Mouse (Mus musculus): ENCODE measurements around the gene Pramef17.
A peak's percentile ranks its signal among the peaks of the same experiment; 100 is the strongest.
"Not testable (repeated sequence)": the region's sequence is repeated elsewhere in the genome, so short reads cannot be mapped to it uniquely, and the experiment has no call there.

Pramef17 gene

DNA sequence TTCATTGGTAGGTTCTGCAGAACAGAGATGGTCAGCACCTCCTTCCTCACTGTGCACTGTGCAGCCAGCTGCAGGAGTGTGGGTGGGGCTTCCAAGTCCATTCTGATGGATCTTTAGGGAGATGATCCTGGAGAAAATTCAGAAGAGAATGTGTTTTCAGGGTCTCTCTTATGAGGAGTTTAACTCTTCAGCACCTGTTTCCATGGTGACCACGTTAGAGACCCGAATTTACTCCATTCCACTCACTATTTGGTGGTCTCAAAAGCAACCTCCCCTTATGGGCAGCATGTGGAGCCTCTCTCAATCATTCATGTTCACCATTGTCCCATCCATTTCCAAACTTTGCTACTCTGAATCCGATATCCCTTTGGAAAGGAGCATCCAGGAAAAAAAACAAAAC, at the start of gene Pramef17:
TSS of gene Pramef17 (minus strand) at position 101 of the 400 bp plus-strand sequence.
- DNase-seq, result not testable (repeated sequence)

DNA sequence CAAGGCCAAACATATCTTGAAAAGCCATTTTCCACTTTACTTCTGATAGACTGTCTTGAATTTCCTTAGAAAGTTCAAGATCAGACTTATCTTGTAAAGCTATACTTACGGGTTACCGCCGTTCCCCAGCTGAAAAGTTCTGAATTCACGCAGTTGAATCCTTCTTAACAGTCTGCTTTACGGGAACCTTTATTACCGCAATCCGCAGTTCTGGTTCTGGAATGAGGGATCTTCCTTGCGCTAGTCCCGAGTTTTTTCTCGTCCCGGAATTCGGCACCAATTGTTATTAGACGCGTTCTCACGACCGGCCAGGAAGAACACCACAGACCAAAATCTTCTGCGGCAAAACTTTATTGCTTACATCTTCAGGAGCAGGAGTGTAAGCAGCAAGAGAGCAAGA, 6.0 kb downstream of the Pramef17 start:
- peak; percentile 49 for DNase-seq

GRCm38 (mm10) chr4:143987475-143987941, 6.7 kb downstream of the Pramef17 start:
- DNase-seq, result peak; percentile 34

DNA sequence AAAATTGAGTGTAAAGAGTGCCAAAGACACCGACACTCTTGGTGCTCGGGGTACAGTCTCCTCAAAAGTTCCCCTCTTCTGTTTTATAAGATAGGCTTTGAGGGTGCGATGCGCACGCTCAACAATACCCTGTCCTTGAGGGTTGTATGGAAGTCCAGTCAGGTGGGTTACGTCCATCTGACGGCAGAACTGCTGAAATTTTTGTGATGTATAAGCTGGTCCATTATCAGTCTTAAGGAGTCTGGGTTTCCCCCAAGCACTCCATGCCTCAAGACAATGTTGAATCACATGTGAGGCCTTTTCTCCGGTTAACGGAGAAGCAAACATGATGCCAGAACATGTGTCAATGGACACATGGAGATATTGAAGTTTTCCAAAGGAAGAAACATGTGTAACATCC, 8.4 kb downstream of the Pramef17 start:
- DNase-seq, result peak; percentile 51

GRCm38 (mm10) chr4:143985165-143985564, 9.0 kb downstream of the Pramef17 start:
- DNase-seq, result peak; percentile 8

DNA sequence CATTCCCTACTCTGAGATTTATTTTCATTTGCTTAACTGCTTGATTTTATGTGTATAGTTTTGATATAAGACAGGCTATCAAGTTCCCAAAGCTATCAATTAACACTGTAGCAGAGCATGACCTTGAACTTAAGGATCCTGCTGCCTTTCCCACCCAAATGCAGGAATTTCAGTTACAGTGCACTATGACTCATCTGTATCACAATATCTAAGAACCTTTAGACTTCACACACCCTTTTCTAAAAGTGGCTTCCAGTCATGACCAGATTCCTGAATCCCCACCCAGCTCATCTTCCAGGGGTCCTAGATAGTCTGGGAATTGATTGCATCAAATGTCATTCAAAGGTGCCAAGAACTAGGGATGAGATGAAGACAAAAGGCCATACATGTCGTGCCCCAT, 10.7 kb downstream of the Pramef17 start:
- DNase-seq, result not testable (repeated sequence)

DNA sequence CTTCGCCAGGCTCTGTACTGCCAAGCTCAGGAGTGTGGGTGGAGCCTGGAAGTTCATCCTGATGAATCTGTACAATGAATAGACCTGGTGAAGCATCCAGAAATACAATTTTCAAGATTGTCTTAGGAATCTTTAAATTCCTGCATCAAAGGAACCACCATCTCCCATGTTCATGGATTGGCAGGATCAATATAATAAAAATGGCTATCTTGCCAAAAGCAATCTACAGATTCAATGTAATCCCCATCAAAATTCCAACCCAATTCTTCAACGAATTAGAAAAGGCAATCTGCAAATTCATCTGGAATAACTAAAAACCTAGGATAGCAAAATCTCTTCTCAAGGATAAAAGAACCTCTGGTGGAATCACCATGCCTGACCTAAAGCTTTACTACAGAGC, 27.3 kb downstream of the Pramef17 start, which contains the start of gene Gm13101:
TSS of gene Gm13101 (minus strand) at position 101 of the 400 bp plus-strand sequence.
- not testable (repeated sequence) for DNase-seq

- not testable (repeated sequence) for DNase-seq
Measured at GRCm38 (mm10) chr4:143950916-143951315, 43.3 kb downstream of the Pramef17 start, which contains the start of gene Pramef25. Pramef25 (minus strand) TSS chr4:143951016.

Data from layer of hippocampus, adult 9-11 months (tissue).